Mouse (Mus musculus): ENCODE data around the gene N4bp2l1. TPM values are rescaled to one million over a fixed set of nuclear protein-coding genes. Genes with fewer than 3 reads are reported as not detected.

Gene N4bp2l1
- total RNA-seq, 1 experiment: 0.80 TPM

- no peak overlapping the region for H3K4me3 ChIP-seq (ENCODE audit: insufficient read depth in 1 of 2, low read depth in 1 of 2, low read length in 2 of 2, poor library complexity in 1 of 2, severe bottlenecking in 1 of 2)
- H3K36me3 ChIP-seq (ENCODE audit: control insufficient read depth, insufficient read depth, low read length, poor library complexity, severe bottlenecking): no peaks in the 10 kb centered on the region
- no peaks in the 10 kb centered on the region for H3K9me3 ChIP-seq (ENCODE audit: control insufficient read depth, insufficient read depth, low read depth, low read length)
- no peak for TF ChIP-seq CHD2 (IDR thresholded peaks at IDR 0.05; ENCODE audit: low read depth, low read length)
- no peak for TF ChIP-seq HCFC1 (IDR thresholded peaks at IDR 0.05; ENCODE audit: borderline replicate concordance, insufficient read depth, low read length)
- no peak for TF ChIP-seq MAFK (IDR thresholded peaks at IDR 0.05; ENCODE audit: insufficient read depth, low read depth, low read length)
- no peak for TF ChIP-seq ZC3H11A (IDR thresholded peaks at IDR 0.05; ENCODE audit: borderline replicate concordance, low read depth, low read length)
- no peak for TF ChIP-seq ZNF384 (IDR thresholded peaks at IDR 0.05; ENCODE audit: low read depth, low read length)
- DNase-seq (ENCODE audit: low read depth, low spot score): no peak
- no peak overlapping the region for H3K27ac ChIP-seq (ENCODE audit: insufficient read depth, low read depth, low read length, poor library complexity, severe bottlenecking)
- H3K9ac ChIP-seq (ENCODE audit: insufficient read depth, low read depth, low read length, poor library complexity, severe bottlenecking): no peak overlapping the region
- in situ Hi-C loops (cut with MboI; ENCODE audit: low sequenced_read_pairs in 2 of 2, unreplicated experiment in 2 of 2): no loop called here
- H3K4me1 ChIP-seq (ENCODE audit: control insufficient read depth in 2 of 2, insufficient read depth in 2 of 2, low read length in 2 of 2, poor library complexity in 1 of 2): no peaks in the 10 kb centered on the region
These were observed 13.2 kb downstream of the N4bp2l1 start for GRCm38 (mm10) chr5:150583622-150584336.

GRCm38 (mm10) chr5:150583181-150583580, 13.8 kb downstream of the N4bp2l1 start:
- Histone ChIP-seq H3K9me3 (ENCODE audit: control insufficient read depth, insufficient read depth, low read depth, low read length) (no peaks in the 10 kb centered on the region), H3K4me3 (ENCODE audit: insufficient read depth in 1 of 2, low read depth in 1 of 2, low read length in 2 of 2, poor library complexity in 1 of 2, severe bottlenecking in 1 of 2) (no peak overlapping the region), H3K4me1 (ENCODE audit: control insufficient read depth in 2 of 2, insufficient read depth in 2 of 2, low read length in 2 of 2, poor library complexity in 1 of 2) (no peaks in the 10 kb centered on the region), H3K36me3 (ENCODE audit: control insufficient read depth, insufficient read depth, low read length, poor library complexity, severe bottlenecking) (no peaks in the 10 kb centered on the region), H3K27ac (ENCODE audit: insufficient read depth, low read depth, low read length, poor library complexity, severe bottlenecking) (no peak overlapping the region), H3K9ac (ENCODE audit: insufficient read depth, low read depth, low read length, poor library complexity, severe bottlenecking) (no peak overlapping the region)
- in situ Hi-C loops (cut with MboI; ENCODE audit: low sequenced_read_pairs in 2 of 2, unreplicated experiment in 2 of 2): no loop called here
- TF ChIP-seq CHD2 (IDR thresholded peaks at IDR 0.05; ENCODE audit: low read depth, low read length) (no peak), HCFC1 (IDR thresholded peaks at IDR 0.05; ENCODE audit: borderline replicate concordance, insufficient read depth, low read length) (no peak), ZNF384 (IDR thresholded peaks at IDR 0.05; ENCODE audit: low read depth, low read length) (no peak), MAFK (IDR thresholded peaks at IDR 0.05; ENCODE audit: insufficient read depth, low read depth, low read length) (no peak), ZC3H11A (IDR thresholded peaks at IDR 0.05; ENCODE audit: borderline replicate concordance, low read depth, low read length) (no peak)
- DNase-seq (ENCODE audit: low read depth, low spot score): no peak

- Histone ChIP-seq H3K9ac (ENCODE audit: insufficient read depth, low read depth, low read length, poor library complexity, severe bottlenecking) (no peak overlapping the region), H3K9me3 (ENCODE audit: control insufficient read depth, insufficient read depth, low read depth, low read length) (no peaks in the 10 kb centered on the region), H3K36me3 (ENCODE audit: control insufficient read depth, insufficient read depth, low read length, poor library complexity, severe bottlenecking) (no peaks in the 10 kb centered on the region), H3K4me3 (ENCODE audit: insufficient read depth in 1 of 2, low read depth in 1 of 2, low read length in 2 of 2, poor library complexity in 1 of 2, severe bottlenecking in 1 of 2) (no peak overlapping the region), H3K27ac (ENCODE audit: insufficient read depth, low read depth, low read length, poor library complexity, severe bottlenecking) (no peak overlapping the region), H3K4me1 (ENCODE audit: control insufficient read depth in 2 of 2, insufficient read depth in 2 of 2, low read length in 2 of 2, poor library complexity in 1 of 2) (no peaks in the 10 kb centered on the region)
- DNase-seq (ENCODE audit: low read depth, low spot score): no peak
- in situ Hi-C loops (cut with MboI; ENCODE audit: low sequenced_read_pairs in 2 of 2, unreplicated experiment in 2 of 2): no loop called here
- TF ChIP-seq MAFK (IDR thresholded peaks at IDR 0.05; ENCODE audit: insufficient read depth, low read depth, low read length): no peak
- no peak for TF ChIP-seq CHD2 (IDR thresholded peaks at IDR 0.05; ENCODE audit: low read depth, low read length)
- no peak for TF ChIP-seq ZC3H11A (IDR thresholded peaks at IDR 0.05; ENCODE audit: borderline replicate concordance, low read depth, low read length)
- TF ChIP-seq HCFC1 (IDR thresholded peaks at IDR 0.05; ENCODE audit: borderline replicate concordance, insufficient read depth, low read length): no peak
- no peak for TF ChIP-seq ZNF384 (IDR thresholded peaks at IDR 0.05; ENCODE audit: low read depth, low read length)
These were observed 15.8 kb downstream of the N4bp2l1 start for GRCm38 (mm10) chr5:150581180-150581579.

GRCm38 (mm10) chr5:150578613-150579171, 18.3 kb downstream of the N4bp2l1 start:
- H3K36me3 ChIP-seq (ENCODE audit: control insufficient read depth, insufficient read depth, low read length, poor library complexity, severe bottlenecking): no peaks in the 10 kb centered on the region
- no peak overlapping the region for H3K27ac ChIP-seq (ENCODE audit: insufficient read depth, low read depth, low read length, poor library complexity, severe bottlenecking)
- no peak for TF ChIP-seq MAFK (IDR thresholded peaks at IDR 0.05; ENCODE audit: insufficient read depth, low read depth, low read length)
- no peak for TF ChIP-seq CHD2 (IDR thresholded peaks at IDR 0.05; ENCODE audit: low read depth, low read length)
- TF ChIP-seq ZNF384 (IDR thresholded peaks at IDR 0.05; ENCODE audit: low read depth, low read length): no peak
- no peak for TF ChIP-seq ZC3H11A (IDR thresholded peaks at IDR 0.05; ENCODE audit: borderline replicate concordance, low read depth, low read length)
- TF ChIP-seq HCFC1 (IDR thresholded peaks at IDR 0.05; ENCODE audit: borderline replicate concordance, insufficient read depth, low read length): no peak
- no peak for DNase-seq (ENCODE audit: low read depth, low spot score)
- H3K9ac ChIP-seq (ENCODE audit: insufficient read depth, low read depth, low read length, poor library complexity, severe bottlenecking): no peak overlapping the region
- no peaks in the 10 kb centered on the region for H3K4me1 ChIP-seq (ENCODE audit: control insufficient read depth in 2 of 2, insufficient read depth in 2 of 2, low read length in 2 of 2, poor library complexity in 1 of 2)
- in situ Hi-C loops (cut with MboI; ENCODE audit: low sequenced_read_pairs in 2 of 2, unreplicated experiment in 2 of 2): no loop called here
- H3K4me3 ChIP-seq (ENCODE audit: insufficient read depth in 1 of 2, low read depth in 1 of 2, low read length in 2 of 2, poor library complexity in 1 of 2, severe bottlenecking in 1 of 2): no peak overlapping the region
- no peaks in the 10 kb centered on the region for H3K9me3 ChIP-seq (ENCODE audit: control insufficient read depth, insufficient read depth, low read depth, low read length)
